Mouse (Mus musculus) E14TG2a.4 (cell line): Measurements from ENCODE around the gene Foxo4.

Experiments
- CTCF ChIP-seq: conservative IDR thresholded peaks from 2 replicates; pipeline ENCODE4 v1.5.1; 2014; ENCODE audit warnings: low read length
- NANOG ChIP-seq: IDR thresholded peaks from 2 replicates; pipeline ENCODE4 v1.6.1; 2014; ENCODE audit warnings: borderline replicate concordance, low read length, mixed read lengths
- POU5F1 ChIP-seq: IDR thresholded peaks from 2 replicates; pipeline ENCODE4 v1.6.1; 2014; ENCODE audit warnings: low read length, borderline replicate concordance

- no peak for TF ChIP-seq CTCF
- no peak for TF ChIP-seq NANOG
- no peak for TF ChIP-seq POU5F1
These were observed 14.4 kb downstream of the Foxo4 start, which contains the start of gene Gm20489 for GRCm38 (mm10) chrX:101268755-101269124.
